Mouse (Mus musculus): ENCODE data around the gene Snap25.

Gene Snap25

DNA sequence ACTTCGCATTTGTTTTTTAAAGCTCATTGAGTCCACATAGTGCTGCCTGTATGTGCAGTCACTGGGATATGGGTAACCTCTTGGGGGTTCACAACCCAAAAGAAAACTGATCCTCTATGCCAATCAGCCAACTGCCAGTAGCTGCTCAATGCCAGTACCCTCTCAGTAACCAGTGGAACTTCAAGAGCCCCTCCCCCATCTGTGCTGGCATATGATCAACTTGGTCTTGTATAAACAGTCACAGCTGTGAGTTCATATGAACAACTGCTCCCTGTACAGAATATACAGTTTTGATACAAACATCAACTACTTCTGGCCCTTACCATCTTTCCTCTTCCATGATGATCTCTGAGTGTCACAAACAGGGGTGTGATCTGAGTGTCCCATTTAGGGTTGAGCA lies 98.1 kb downstream of the Snap25 start:
- DNase-seq (ENCODE audit: extremely low spot score), result no peak

GRCm38 (mm10) chr2:136816717-136817400 lies 103.6 kb downstream of the Snap25 start:
- no peak for DNase-seq (ENCODE audit: extremely low spot score)

DNA sequence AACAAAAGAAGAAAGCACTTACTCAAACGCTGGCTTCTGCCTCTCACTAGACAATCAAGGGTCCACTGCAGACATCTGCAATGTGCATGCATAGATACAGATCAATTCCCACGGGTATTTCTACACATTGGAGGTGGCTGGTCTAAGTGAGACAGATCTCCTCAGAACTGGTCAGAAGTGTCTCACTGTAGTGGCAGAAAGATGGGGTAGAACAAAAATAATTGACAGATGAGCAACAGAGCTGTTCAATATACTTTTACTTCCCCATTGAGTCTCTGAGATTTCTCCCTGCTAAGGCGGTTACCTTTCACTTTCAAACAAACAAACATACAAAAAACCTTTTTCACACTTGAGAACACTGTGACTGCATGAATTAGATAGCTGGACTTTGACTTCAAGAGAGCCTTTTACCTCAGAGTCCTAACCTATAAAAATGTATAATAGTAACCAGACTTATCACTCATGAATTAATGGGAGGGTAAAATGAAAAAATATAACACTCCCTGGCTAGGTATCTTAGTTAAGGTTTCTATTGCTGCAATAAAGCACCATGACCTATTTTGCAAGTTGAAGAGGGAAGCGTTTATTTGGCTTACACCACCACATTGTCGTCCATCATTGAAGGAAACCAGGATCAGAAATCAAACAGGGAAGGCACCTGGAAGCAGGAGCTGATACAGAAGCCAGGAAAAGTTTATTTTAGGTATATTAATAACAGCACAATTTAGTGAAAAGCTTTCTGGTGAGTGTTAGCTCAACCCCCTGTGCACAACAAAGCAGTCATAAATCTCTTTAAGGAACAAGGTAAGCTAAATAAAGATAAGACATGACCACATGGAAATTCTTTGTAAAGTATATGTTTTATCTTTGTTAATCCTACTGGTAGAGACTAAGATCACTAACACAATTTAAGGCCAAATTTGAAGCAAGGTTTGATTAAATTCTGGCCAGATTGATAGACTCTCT lies 110.8 kb downstream of the Snap25 start:
- no peak for DNase-seq (ENCODE audit: extremely low spot score)

DNA sequence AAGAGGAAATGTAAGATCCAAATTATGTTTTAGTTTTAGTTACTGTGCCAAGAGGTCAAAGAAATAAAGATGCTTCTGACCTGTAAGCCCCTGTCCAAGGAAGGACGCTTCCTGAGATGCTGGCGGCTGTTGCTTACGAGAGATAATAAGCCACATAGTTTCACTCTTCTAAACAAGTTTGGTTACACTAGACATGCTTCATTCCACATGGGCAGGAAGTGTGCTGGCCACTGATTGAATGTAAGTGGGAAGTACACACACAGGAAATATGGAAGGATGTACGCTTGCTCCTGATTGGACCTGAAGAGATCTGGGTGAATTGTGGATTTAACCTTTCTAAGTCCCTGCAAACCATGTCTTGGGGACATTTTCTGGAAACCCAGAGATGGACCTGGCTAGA lies 114.4 kb downstream of the Snap25 start:
- DNase-seq (ENCODE audit: extremely low spot score), result no peak
